Mouse (Mus musculus) heart, postnatal 0 days (tissue): ENCODE measurements around the gene 1810062G17Rik. TPM values are rescaled to one million over a fixed set of nuclear protein-coding genes. Genes with fewer than 3 reads are reported as not detected.

Experiments
- ATAC-seq: fragments of 200-750 bp; cut with Nextera tagmentation; 2 replicates; pipeline ENCODE4 v1.8.0; 2017; ENCODE audit warnings: low read depth, moderate number of reproducible peaks, moderate library complexity; ENCODE audit not compliant: insufficient read depth
- DNase-seq: peaks from one replicate; pipeline ENCODE4 v3.0.0-alpha.2; 2016; ENCODE audit warnings: low spot score
- H3K27ac ChIP-seq: fragments of 300-500 bp; sonication (generic); 2 replicates; pipeline ENCODE4 v1.5.1; 2014; ENCODE audit warnings: low read depth, mild to moderate bottlenecking
- H3K27me3 ChIP-seq: fragments of 300-500 bp; sonication (generic); 2 replicates; pipeline ENCODE4 v1.6.1; 2014; ENCODE audit warnings: low read length, mixed read lengths; ENCODE audit not compliant: control insufficient read depth, insufficient read depth
- H3K36me3 ChIP-seq: fragments of 300-500 bp; sonication (generic); replicated peaks from 2 replicates; pipeline ENCODE4 v1.6.1; 2014; ENCODE audit warnings: low read length, mixed read lengths; ENCODE audit not compliant: control insufficient read depth, insufficient read depth
- H3K4me1 ChIP-seq: fragments of 300-500 bp; sonication (generic); 2 replicates; pipeline ENCODE4 v1.6.1; 2014; ENCODE audit warnings: antibody characterized with exemption; ENCODE audit not compliant: control insufficient read depth, insufficient read depth
- H3K4me2 ChIP-seq: fragments of 300-500 bp; sonication (generic); 2 replicates; pipeline ENCODE4 v1.6.1; 2014; ENCODE audit warnings: low read depth, mild to moderate bottlenecking, low read length, moderate library complexity
- H3K4me3 ChIP-seq: fragments of 300-500 bp; sonication (generic); 2 replicates; pipeline ENCODE4 v1.5.1; 2014; ENCODE audit warnings: low read depth, low read length
- H3K9ac ChIP-seq: fragments of 300-500 bp; sonication (generic); replicated peaks from 2 replicates; pipeline ENCODE4 v1.6.1; 2014; ENCODE audit warnings: low read depth, low read length, mixed read lengths
- H3K9me3 ChIP-seq: fragments of 300-500 bp; sonication (generic); replicated peaks from 2 replicates; pipeline ENCODE4 v1.6.1; 2016; ENCODE audit warnings: low read length; ENCODE audit not compliant: control insufficient read depth
- CTCF ChIP-seq: IDR thresholded peaks from 2 replicates; pipeline ENCODE4 v1.5.1; 2016; ENCODE audit warnings: antibody characterized with exemption, control low read depth, low read depth
- EP300 ChIP-seq: IDR thresholded peaks from 2 replicates; pipeline ENCODE4 v1.6.1; 2016; ENCODE audit warnings: antibody characterized with exemption, low read depth
- WGBS: fragments of 180-500 bp; shearing (Covaris S2); extraction: QIAGEN DNeasy Blood & Tissue Kit; methylation state at CpG from one replicate; pipeline ENCODE4 v1.1.7; 2014; 5-methylcytosine and 5-hydroxymethylcytosine counted together
- polyA plus RNA-seq: library from polyadenylated mRNA; unstranded; fragments of >200 nt; fragmentation: Nextera tagmentation; extraction: Ambion mirVana; gene quantifications from 2 replicates; pipeline ENCODE4 v1.2.1, GENCODE M21; 2015
- total RNA-seq: library from RNA; depleted of rRNA; stranded (reverse); fragments of >200 nt; gene quantifications from 2 replicates; pipeline ENCODE4 v1.2.3, GENCODE M21; 2014; ENCODE audit warnings: low replicate concordance

The 1810062G17Rik gene
- total and polyA plus RNA-seq, 2 experiments from 2014 or later = 1.8 TPM; not detected in 1

DNA sequence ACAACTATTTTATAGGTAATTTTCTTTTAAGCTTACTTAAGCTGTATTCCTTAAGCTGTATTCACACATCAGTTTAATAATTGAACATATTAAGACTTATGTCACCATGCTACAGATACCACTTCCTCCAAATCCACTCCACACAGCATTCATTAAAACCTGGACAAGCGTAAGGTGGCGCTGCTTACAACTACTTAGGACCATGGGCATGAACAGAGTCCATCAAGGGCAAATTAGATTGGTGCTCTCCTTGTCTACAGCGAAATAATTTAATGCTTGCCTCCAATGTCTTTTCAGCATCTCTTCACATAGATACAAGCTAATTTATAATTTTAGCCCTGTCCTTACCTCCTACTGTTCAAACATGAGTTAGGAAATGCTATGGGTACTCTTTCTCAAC is 29.7 kb upstream of the 1810062G17Rik start:
- H3K4me3 ChIP-seq = no peak overlapping the region
- no peaks in the 10 kb centered on the region for H3K9me3 ChIP-seq
- WGBS = 92% methylated on average over 3 of the region's 3 CpGs
- H3K4me1 ChIP-seq = peaks cover 18% of the 10 kb centered on the region
- DNase-seq = no peak
- peaks cover 28% of the 10 kb centered on the region for H3K36me3 ChIP-seq
- H3K9ac ChIP-seq = no peak overlapping the region
- H3K27ac ChIP-seq = 0 out of 2 replicates have a peak overlapping the region, but pooled peaks have one; percentile 5
- no peaks in the 10 kb centered on the region for H3K27me3 ChIP-seq
- no peak for ATAC-seq
- no peak overlapping the region for H3K4me2 ChIP-seq
- no peak for TF ChIP-seq EP300
- no peak for TF ChIP-seq CTCF

DNA sequence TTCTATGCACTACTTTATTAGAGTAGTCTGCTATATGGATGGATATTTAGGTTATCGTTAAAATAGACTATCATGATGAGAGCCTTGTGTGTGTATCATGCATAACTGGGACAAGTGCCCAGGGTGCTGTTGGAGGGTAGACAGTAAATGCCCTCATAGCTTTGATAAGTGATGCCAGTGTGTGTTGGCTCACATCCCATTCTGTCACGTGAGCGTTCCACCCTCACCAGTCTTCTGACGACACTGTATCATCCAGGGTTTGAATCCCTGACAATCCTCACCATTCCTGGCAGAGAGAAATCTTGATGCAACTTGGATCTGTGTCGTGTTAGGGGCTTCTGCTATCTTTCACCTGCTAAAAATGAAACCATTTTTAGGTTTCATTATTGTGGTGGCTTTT is 29.2 kb upstream of the 1810062G17Rik start:
- Histone ChIP-seq H3K4me2 (peak overlapping the region; percentile 22; the same call in 1 of the 2 replicates), H3K9ac (no peak overlapping the region), H3K27ac (peak overlapping the region; percentile 5; the same call in 1 of the 2 replicates), H3K36me3 (peaks cover 33% of the 10 kb centered on the region), H3K27me3 (no peaks in the 10 kb centered on the region), H3K4me3 (no peak overlapping the region), H3K4me1 (peaks cover 18% of the 10 kb centered on the region), H3K9me3 (no peaks in the 10 kb centered on the region)
- 27% methylated on average over 5 of the region's 5 CpGs for WGBS
- ATAC-seq (0 out of 2 replicates have a peak, but pooled peaks have one; percentile 31), DNase-seq (peak; percentile 43)
- TF ChIP-seq CTCF = no peak
- TF ChIP-seq EP300 = no peak

DNA sequence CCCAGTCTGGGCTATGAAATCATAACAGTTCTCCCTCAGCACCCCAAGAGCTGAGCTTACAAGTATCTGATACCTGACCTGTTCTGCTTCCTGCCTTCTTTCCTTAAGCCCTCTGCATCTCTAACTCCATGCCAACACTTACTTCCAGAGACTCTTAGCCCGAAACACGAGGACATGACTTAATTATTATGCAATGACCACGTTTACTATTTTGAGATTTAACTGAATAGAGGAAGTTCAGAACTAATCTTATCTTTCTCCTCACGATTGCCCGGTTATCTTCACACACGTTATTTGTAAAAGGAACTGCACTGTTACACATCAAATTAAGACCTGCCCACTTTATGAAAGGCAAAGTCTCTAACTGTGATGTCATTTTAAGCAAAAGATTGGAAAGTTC is 28.8 kb upstream of the 1810062G17Rik start:
- Histone ChIP-seq H3K9ac (no peak overlapping the region), H3K9me3 (no peaks in the 10 kb centered on the region), H3K4me1 (peaks cover 18% of the 10 kb centered on the region), H3K4me3 (no peak overlapping the region), H3K4me2 (peak overlapping the region; percentile 22; the same call in 1 of the 2 replicates), H3K27me3 (no peaks in the 10 kb centered on the region), H3K27ac (peak overlapping the region; percentile 5; the same call in 1 of the 2 replicates), H3K36me3 (peaks cover 37% of the 10 kb centered on the region)
- no peak for ATAC-seq
- DNase-seq = peak; percentile 43
- TF ChIP-seq EP300 (no peak), CTCF (no peak)
- WGBS = 7% methylated on average over 6 of the region's 6 CpGs

DNA sequence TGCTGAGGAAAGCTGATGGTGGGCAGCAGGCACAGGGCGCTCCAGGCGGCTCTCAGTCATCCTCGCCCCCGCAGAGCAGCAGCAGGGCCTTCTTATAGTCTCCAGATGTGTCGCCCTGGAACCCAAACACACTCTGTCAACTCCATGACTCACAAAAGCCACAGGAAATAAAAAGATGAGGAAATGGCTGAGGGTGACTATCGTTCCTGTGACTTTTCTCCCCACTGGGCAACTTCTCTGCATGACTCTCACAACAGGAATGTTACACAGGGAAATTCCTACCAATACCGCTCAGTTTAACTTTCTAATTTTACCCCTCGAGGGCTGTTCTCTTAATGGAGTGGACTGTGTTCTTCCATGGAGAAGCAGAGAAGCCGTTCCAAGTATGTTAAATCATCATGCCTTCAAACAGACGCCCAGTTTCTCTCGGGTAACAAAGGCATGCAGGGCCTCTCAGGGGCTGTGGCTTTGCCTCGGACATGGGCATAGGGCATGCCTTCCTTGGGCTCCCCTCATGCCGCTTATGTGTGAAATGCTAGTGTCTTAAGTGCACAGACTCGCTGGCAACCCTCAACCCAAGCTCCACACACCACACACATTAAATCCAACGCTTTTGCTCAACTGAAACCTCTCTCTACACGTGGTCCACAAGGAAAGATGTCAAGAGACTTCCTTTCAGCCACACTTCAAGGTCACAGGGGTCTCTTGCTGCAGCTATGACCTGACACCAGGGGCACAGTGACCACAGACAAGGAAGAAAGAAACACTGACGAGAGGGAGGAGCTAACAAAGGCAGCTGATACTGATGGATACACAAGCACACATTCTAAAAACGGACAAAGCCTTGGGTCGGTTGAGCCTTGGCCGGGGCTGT is 26.2 kb upstream of the 1810062G17Rik start:
- Histone ChIP-seq H3K4me1 (peaks cover 18% of the 10 kb centered on the region), H3K27me3 (no peaks in the 10 kb centered on the region), H3K27ac (peak overlapping the region; percentile 79), H3K4me3 (no peak overlapping the region), H3K4me2 (no peak overlapping the region), H3K36me3 (peaks cover 62% of the 10 kb centered on the region), H3K9me3 (no peaks in the 10 kb centered on the region), H3K9ac (0 out of 2 replicates have a peak overlapping the region, but pooled peaks have one; percentile 3)
- ATAC-seq = peak; percentile 87
- TF ChIP-seq EP300 = no peak; the same call in 1 of the 2 replicates
- no peak for TF ChIP-seq CTCF
- WGBS = 19% methylated on average over 20 of the region's 20 CpGs
- peak; percentile 85 for DNase-seq

DNA sequence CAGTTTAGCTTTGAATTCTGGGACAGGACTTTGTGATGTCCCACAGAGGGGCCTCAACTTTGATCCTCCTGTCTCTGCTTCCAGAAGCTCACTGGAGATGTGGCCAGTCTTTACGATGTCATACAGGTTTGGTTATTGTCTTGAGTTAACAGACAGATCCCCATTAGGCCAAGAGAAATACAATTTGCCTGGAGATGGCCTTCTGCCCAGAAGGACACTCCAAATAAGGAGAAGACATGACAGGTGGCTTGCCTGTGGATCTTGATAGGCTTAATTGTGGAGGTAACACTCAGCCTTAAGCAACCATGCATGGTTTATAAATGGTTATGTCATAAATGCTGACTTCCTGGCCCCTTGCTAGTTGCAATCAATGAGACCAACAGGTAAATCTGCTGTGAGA is 23.2 kb upstream of the 1810062G17Rik start:
- 83% methylated on average over 1 of the region's 1 CpGs for WGBS
- no peak overlapping the region for H3K9ac ChIP-seq

More for the DNA sequence above, 23.2 kb upstream of the 1810062G17Rik start:
- peaks cover 12% of the 10 kb centered on the region for H3K4me1 ChIP-seq
- no peak for TF ChIP-seq CTCF
- TF ChIP-seq EP300 = no peak
- H3K4me2 ChIP-seq = no peak overlapping the region
- H3K27ac ChIP-seq = no peak overlapping the region
- peaks cover 86% of the 10 kb centered on the region for H3K36me3 ChIP-seq
- DNase-seq (no peak), ATAC-seq (no peak)
- H3K9me3 ChIP-seq = no peaks in the 10 kb centered on the region
- no peak overlapping the region for H3K4me3 ChIP-seq
- no peaks in the 10 kb centered on the region for H3K27me3 ChIP-seq
